Mouse (Mus musculus) embryonic fibroblast, embryonic 13.5 days (primary cell): Measurements from ENCODE around the gene Btbd35f15. TPM values are rescaled to one million over a fixed set of nuclear protein-coding genes. Genes with fewer than 3 reads are reported as not detected.
"Not testable (repeated sequence)": the region's sequence is repeated elsewhere in the genome, so short reads cannot be mapped to it uniquely, and the experiment has no call there.

Experiments
- H3K27ac ChIP-seq: 2 replicates; pipeline ENCODE4 v1.5.1; 2012; ENCODE audit warnings: low read length, control low read depth, inconsistent platforms; ENCODE audit not compliant: insufficient read depth
- H3K4me1 ChIP-seq: 2 replicates; pipeline ENCODE4 v1.6.1; 2011; ENCODE audit warnings: low read length; ENCODE audit not compliant: control insufficient read depth, insufficient read depth
- H3K4me3 ChIP-seq: 2 replicates; pipeline ENCODE4 v1.5.1; 2011; ENCODE audit warnings: mild to moderate bottlenecking, control low read depth, low read length; ENCODE audit not compliant: insufficient read depth
- polyA plus RNA-seq: library from polyadenylated mRNA; stranded (reverse); fragments of >200 nt; gene quantifications from 2 replicates; pipeline ENCODE4 v1.2.4, GENCODE M21; 2011; ENCODE audit warnings: low read depth; ENCODE audit not compliant: missing spikeins, insufficient read length

Btbd35f15 gene
- polyA plus RNA-seq, result not detected in 2 replicates

DNA sequence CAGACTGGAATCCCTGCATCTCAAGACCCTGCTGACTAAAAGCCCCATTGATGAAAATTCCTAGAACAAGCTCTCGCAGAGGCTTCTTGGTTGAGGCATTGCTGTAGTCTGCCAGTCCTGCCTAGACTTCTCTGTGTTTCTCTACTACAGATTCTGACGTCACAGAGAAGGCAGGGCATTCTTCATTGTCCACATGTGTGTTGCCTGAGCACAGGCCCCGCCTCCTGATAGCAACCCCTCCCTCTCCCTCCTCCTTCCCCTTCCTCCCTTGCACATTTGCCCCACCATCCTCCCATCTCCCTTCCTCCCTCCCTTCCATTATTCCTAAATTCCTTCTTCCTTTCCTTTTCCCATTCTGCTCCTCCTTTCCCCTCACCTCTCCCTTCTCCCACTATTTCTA lies at the start of gene Btbd35f15:
Gene Btbd35f15, minus strand, starts transcription at position 101 of the 400 bp plus-strand sequence.
- not testable (repeated sequence) for H3K27ac ChIP-seq, H3K4me1 ChIP-seq, H3K4me3 ChIP-seq

Other genes with a start within 250 kb of the Btbd35f15 start
- not detected in 2 replicates for gene Btbd35f13, start 79.9 kb upstream of the Btbd35f15 start, polyA plus RNA-seq
- gene Btbd35f14, start 125.0 kb upstream of the Btbd35f15 start, polyA plus RNA-seq, result not detected in 2 replicates